Mouse (Mus musculus) olfactory bulb, adult 2 months (tissue): ENCODE data around the gene Kdm2b. TPM values are rescaled to one million over a fixed set of nuclear protein-coding genes. Genes with fewer than 3 reads are reported as not detected.
A peak's percentile ranks its signal among the peaks of the same experiment; 100 is the strongest.

Experiments used
- H3K27ac ChIP-seq: fragments of 200-500 bp; 2 replicates; pipeline ENCODE4 v1.5.1; 2012; ENCODE audit warnings: low read depth, low read length; ENCODE audit not compliant: insufficient read depth
- H3K4me1 ChIP-seq: fragments of 200-500 bp; 2 replicates; pipeline ENCODE4 v1.6.1; 2012; ENCODE audit warnings: low read length; ENCODE audit not compliant: control insufficient read depth, insufficient read depth
- H3K4me3 ChIP-seq: fragments of 200-500 bp; 2 replicates; pipeline ENCODE4 v1.5.1; 2012; ENCODE audit warnings: mild to moderate bottlenecking, low read depth, low read length, moderate library complexity; ENCODE audit not compliant: insufficient read depth
- CTCF ChIP-seq: fragments of 200-500 bp; IDR thresholded peaks from 2 replicates; pipeline ENCODE4 v1.5.1; 2012; ENCODE audit warnings: low read depth, mild to moderate bottlenecking, low read length, moderate library complexity; ENCODE audit not compliant: insufficient read depth
- POLR2A ChIP-seq: fragments of 200-500 bp; IDR thresholded peaks from 2 replicates; pipeline ENCODE4 v1.6.1; 2012; ENCODE audit warnings: mild to moderate bottlenecking, low read depth, low read length, moderate library complexity; ENCODE audit not compliant: insufficient read depth
- WGBS: fragments of 180-500 bp; shearing (Covaris S2); methylation state at CpG from one replicate; pipeline ENCODE4 v1.1.7; 2018; 5-methylcytosine and 5-hydroxymethylcytosine counted together
- polyA plus RNA-seq: library from polyadenylated mRNA; stranded (reverse); fragments of >200 nt; gene quantifications from 2 replicates; pipeline ENCODE4 v1.2.4, GENCODE M21; 2012; ENCODE audit warnings: low replicate concordance; ENCODE audit not compliant: missing spikeins, insufficient read depth, insufficient read length

The Kdm2b gene
- polyA plus RNA-seq, 1 experiment = 114 TPM

GRCm38 (mm10) chr5:122908001-122908400 is 81.6 kb downstream of the Kdm2b start:
- TF ChIP-seq POLR2A (no peak), CTCF (no peak)
- WGBS = 91% methylated on average over 2 of the region's 2 CpGs
- Histone ChIP-seq H3K4me1 (no peaks in the 10 kb centered on the region), H3K27ac (no peak overlapping the region), H3K4me3 (no peak overlapping the region)

- Histone ChIP-seq H3K4me1 (no peaks in the 10 kb centered on the region), H3K4me3 (no peak overlapping the region), H3K27ac (no peak overlapping the region)
- no peak for TF ChIP-seq POLR2A
- TF ChIP-seq CTCF = no peak
- 97% methylated on average over 1 of the region's 1 CpGs for WGBS
Measured at GRCm38 (mm10) chr5:122907182-122907581, 82.4 kb downstream of the Kdm2b start.

GRCm38 (mm10) chr5:122903165-122903564 is 86.5 kb downstream of the Kdm2b start:
- Histone ChIP-seq H3K4me1 (peaks cover 6% of the 10 kb centered on the region), H3K27ac (no peak overlapping the region), H3K4me3 (no peak overlapping the region)
- 83% methylated on average over 5 of the region's 5 CpGs for WGBS
- TF ChIP-seq CTCF = no peak
- TF ChIP-seq POLR2A = no peak

- WGBS = 92% methylated on average over 6 of the region's 6 CpGs
- TF ChIP-seq POLR2A = no peak
- no peak for TF ChIP-seq CTCF
- no peak overlapping the region for H3K4me3 ChIP-seq
- H3K4me1 ChIP-seq = peaks cover 6% of the 10 kb centered on the region
- no peak overlapping the region for H3K27ac ChIP-seq
Measured at GRCm38 (mm10) chr5:122902228-122902627, 87.4 kb downstream of the Kdm2b start.

- no peak for TF ChIP-seq CTCF
- Histone ChIP-seq H3K4me1 (peaks cover 6% of the 10 kb centered on the region), H3K27ac (no peak overlapping the region), H3K4me3 (no peak overlapping the region)
- 56% methylated on average over 3 of the region's 3 CpGs for whole genome bisulfite sequencing
Measured at GRCm38 (mm10) chr5:122901666-122902065, 88.0 kb downstream of the Kdm2b start.

- H3K4me3 ChIP-seq = 0 out of 2 replicates have a peak overlapping the region, but pooled peaks have one; percentile 78
- no peak overlapping the region for H3K27ac ChIP-seq
- TF ChIP-seq CTCF = no peak
- no peak for TF ChIP-seq POLR2A
- 68% methylated on average over 11 of the region's 11 CpGs for WGBS
- peaks cover 6% of the 10 kb centered on the region for H3K4me1 ChIP-seq
Measured at GRCm38 (mm10) chr5:122901179-122901578, 88.4 kb downstream of the Kdm2b start.

GRCm38 (mm10) chr5:122900558-122901171 is 89.0 kb downstream of the Kdm2b start:
- WGBS = 6% methylated on average over 33 of the region's 33 CpGs
- Histone ChIP-seq H3K4me1 (peaks cover 6% of the 10 kb centered on the region), H3K4me3 (peak overlapping the region; percentile 78), H3K27ac (no peak overlapping the region)
- TF ChIP-seq POLR2A (peak; percentile 52; the same call in 1 of the 2 replicates), CTCF (no peak)

GRCm38 (mm10) chr5:122899777-122900557 is 89.7 kb downstream of the Kdm2b start:
- no peak overlapping the region for H3K27ac ChIP-seq
- peak overlapping the region; percentile 78 for H3K4me3 ChIP-seq
- no peak; the same call in 1 of the 2 replicates for TF ChIP-seq POLR2A
- TF ChIP-seq CTCF = no peak
- under 1% methylated on average over 101 of the region's 120 CpGs for WGBS
- peaks cover 6% of the 10 kb centered on the region for H3K4me1 ChIP-seq

- Histone ChIP-seq H3K27ac (no peak overlapping the region), H3K4me3 (peak overlapping the region; percentile 78), H3K4me1 (peaks cover 6% of the 10 kb centered on the region)
- TF ChIP-seq CTCF (no peak), POLR2A (no peak)
- 2% methylated on average over 45 of the region's 45 CpGs for WGBS
Measured at GRCm38 (mm10) chr5:122898963-122899776, 90.5 kb downstream of the Kdm2b start.

- TF ChIP-seq POLR2A = no peak
- TF ChIP-seq CTCF = no peak
- 88% methylated on average over 6 of the region's 6 CpGs for WGBS
- H3K4me3 ChIP-seq = no peak overlapping the region
- H3K4me1 ChIP-seq = peaks cover 6% of the 10 kb centered on the region
- H3K27ac ChIP-seq = no peak overlapping the region
Measured at GRCm38 (mm10) chr5:122898153-122898552, 91.5 kb downstream of the Kdm2b start.
